Mouse (Mus musculus) lung, adult 2 months (tissue): ENCODE measurements around the gene Arap1.

Experiments
- CTCF ChIP-seq: fragments of 200-500 bp; IDR thresholded peaks from 2 replicates; pipeline ENCODE4 v1.5.1; 2011; ENCODE audit warnings: mild to moderate bottlenecking, low read length, control low read depth; ENCODE audit not compliant: insufficient read depth
- POLR2A ChIP-seq: fragments of 200-500 bp; IDR thresholded peaks from 2 replicates; pipeline ENCODE4 v1.6.1; 2011; ENCODE audit warnings: low read depth, mild to moderate bottlenecking, control low read depth, low read length, borderline replicate concordance; ENCODE audit errors: extremely low read depth

GRCm38 (mm10) chr7:101452669-101453068 lies 104.8 kb downstream of the Arap1 start:
- TF ChIP-seq POLR2A: no peak
- TF ChIP-seq CTCF: no peak
